Mouse (Mus musculus) liver, postnatal 0 days (tissue): ENCODE measurements around the gene Esrrg. TPM values are rescaled to one million over a fixed set of nuclear protein-coding genes. Genes with fewer than 3 reads are reported as not detected.

Experiments
- ATAC-seq: fragments of 200-750 bp; cut with Nextera tagmentation; 2 replicates; pipeline ENCODE4 v1.8.0; 2017; ENCODE audit warnings: mild to moderate bottlenecking, moderate library complexity
- DNase-seq: peaks from one replicate; pipeline ENCODE4 v3.0.0-alpha.2; 2016
- H3K27ac ChIP-seq: fragments of 300-500 bp; sonication (generic); 2 replicates; pipeline ENCODE4 v1.5.1; 2014; ENCODE audit warnings: antibody characterized with exemption, moderate library complexity, mild to moderate bottlenecking, low read depth
- H3K27me3 ChIP-seq: fragments of 300-500 bp; sonication (generic); 2 replicates; pipeline ENCODE4 v1.6.1; 2014; ENCODE audit warnings: low read length, control low read depth, mixed read lengths; ENCODE audit not compliant: insufficient read depth
- H3K36me3 ChIP-seq: fragments of 300-500 bp; sonication (generic); replicated peaks from 2 replicates; pipeline ENCODE4 v1.6.1; 2014; ENCODE audit warnings: mild to moderate bottlenecking, control low read depth, low read length, moderate library complexity, mixed read lengths; ENCODE audit not compliant: insufficient read depth
- H3K4me1 ChIP-seq: fragments of 300-500 bp; sonication (generic); 2 replicates; pipeline ENCODE4 v1.6.1; 2014; ENCODE audit warnings: antibody characterized with exemption, mild to moderate bottlenecking, control low read depth; ENCODE audit not compliant: insufficient read depth
- H3K4me2 ChIP-seq: fragments of 300-500 bp; sonication (generic); 2 replicates; pipeline ENCODE4 v1.6.1; 2014; ENCODE audit warnings: low read depth, mild to moderate bottlenecking, low read length, moderate library complexity, mixed read lengths
- H3K4me3 ChIP-seq: fragments of 300-500 bp; sonication (generic); 2 replicates; pipeline ENCODE4 v1.5.1; 2014; ENCODE audit warnings: low read depth, low read length
- H3K9ac ChIP-seq: fragments of 300-500 bp; sonication (generic); replicated peaks from 2 replicates; pipeline ENCODE4 v1.6.1; 2014; ENCODE audit warnings: mild to moderate bottlenecking, moderate library complexity
- H3K9me3 ChIP-seq: fragments of 300-500 bp; sonication (generic); 2 replicates; pipeline ENCODE4 v1.6.1; 2016; ENCODE audit warnings: mild to moderate bottlenecking, control low read depth, low read length, mixed read lengths
- CTCF ChIP-seq: sonication (generic); IDR thresholded peaks from 2 replicates; pipeline ENCODE4 v1.5.1; 2016; ENCODE audit warnings: antibody characterized with exemption, low read depth
- EP300 ChIP-seq: IDR thresholded peaks from 2 replicates; pipeline ENCODE4 v1.6.1; 2016; ENCODE audit warnings: antibody characterized with exemption, low read depth, mild to moderate bottlenecking
- WGBS: fragments of 180-500 bp; shearing (Covaris S2); extraction: QIAGEN DNeasy Blood & Tissue Kit; methylation state at CpG from one replicate; pipeline ENCODE4 v1.1.7; 2014; ENCODE audit not compliant: insufficient replicate concordance; 5-methylcytosine and 5-hydroxymethylcytosine counted together
- polyA plus RNA-seq: library from polyadenylated mRNA; unstranded; fragments of >200 nt; fragmentation: Nextera tagmentation; extraction: Ambion mirVana; gene quantifications from 2 replicates; pipeline ENCODE4 v1.2.1, GENCODE M21; 2015

Gene Esrrg
- polyA plus RNA-seq, 1 experiment from 2014 or later, result 0.11 TPM

- TF ChIP-seq EP300 (no peak), CTCF (no peak)
- H3K4me2 ChIP-seq, result no peak overlapping the region
- ATAC-seq (no peak), DNase-seq (no peak)
- no peaks in the 10 kb centered on the region for H3K9me3 ChIP-seq
- no peak overlapping the region for H3K9ac ChIP-seq
- H3K27me3 ChIP-seq, result no peaks in the 10 kb centered on the region
- no peaks in the 10 kb centered on the region for H3K36me3 ChIP-seq
- no peak overlapping the region for H3K4me3 ChIP-seq
- WGBS, result 46% methylated on average over 3 of the region's 3 CpGs
- H3K27ac ChIP-seq, result no peak overlapping the region
- no peaks in the 10 kb centered on the region for H3K4me1 ChIP-seq
These were observed 322.6 kb downstream of the Esrrg start for GRCm38 (mm10) chr1:187931146-187931545.

DNA sequence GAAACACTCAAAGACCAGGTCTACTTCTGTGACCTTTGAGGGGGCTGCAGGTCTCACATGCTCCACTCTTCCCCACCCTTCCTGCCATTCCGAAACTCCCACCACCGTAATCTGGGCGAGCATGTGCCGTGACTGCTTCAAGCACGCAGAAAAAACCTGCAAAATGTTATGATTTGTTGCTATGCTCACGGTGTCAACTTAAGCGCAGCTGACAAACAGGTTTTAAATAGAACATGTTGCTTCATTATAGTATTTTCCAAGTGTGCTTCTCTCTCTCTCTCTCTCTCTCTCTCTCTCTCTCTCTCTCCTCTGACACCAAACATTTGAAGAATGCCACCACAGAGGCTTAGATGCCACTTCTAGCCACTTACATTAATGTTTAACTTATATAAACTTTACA, 330.1 kb downstream of the Esrrg start:
- no peaks in the 10 kb centered on the region for H3K36me3 ChIP-seq
- DNase-seq (no peak), ATAC-seq (no peak)
- H3K4me2 ChIP-seq, result no peak overlapping the region
- H3K27me3 ChIP-seq, result no peaks in the 10 kb centered on the region
- no peak for TF ChIP-seq EP300
- TF ChIP-seq CTCF, result no peak
- no peaks in the 10 kb centered on the region for H3K9me3 ChIP-seq
- no peaks in the 10 kb centered on the region for H3K4me1 ChIP-seq
- H3K4me3 ChIP-seq, result no peak overlapping the region
- H3K9ac ChIP-seq, result no peak overlapping the region
- 77% methylated on average over 7 of the region's 7 CpGs for WGBS
- no peak overlapping the region for H3K27ac ChIP-seq

DNA sequence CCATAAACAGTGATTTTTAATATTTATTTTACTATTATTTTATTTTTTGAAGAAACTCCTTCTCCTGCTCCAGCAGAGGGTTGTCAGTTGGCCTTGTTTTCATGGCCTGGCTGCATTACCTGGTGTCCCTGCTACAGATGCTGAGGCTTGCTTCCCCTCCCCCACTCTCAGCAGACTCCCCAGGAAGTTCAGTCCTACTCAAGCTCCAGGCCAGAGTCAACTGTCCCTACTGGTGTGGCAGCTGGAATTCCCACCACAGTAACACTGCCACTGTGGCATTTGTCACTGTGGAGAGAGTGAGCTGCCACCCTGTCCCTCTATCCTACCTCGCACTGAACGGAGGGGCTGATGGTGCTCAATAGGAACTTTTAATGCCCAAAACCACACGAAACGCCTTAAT, 330.5 kb downstream of the Esrrg start:
- no peaks in the 10 kb centered on the region for H3K4me1 ChIP-seq
- H3K4me2 ChIP-seq, result no peak overlapping the region
- H3K27me3 ChIP-seq, result no peaks in the 10 kb centered on the region
- no peak overlapping the region for H3K27ac ChIP-seq
- 62% methylated on average over 4 of the region's 4 CpGs for WGBS
- H3K9ac ChIP-seq, result no peak overlapping the region
- H3K4me3 ChIP-seq, result no peak overlapping the region
- no peaks in the 10 kb centered on the region for H3K9me3 ChIP-seq
- ATAC-seq (no peak), DNase-seq (no peak)
- H3K36me3 ChIP-seq, result no peaks in the 10 kb centered on the region
- no peak for TF ChIP-seq EP300
- TF ChIP-seq CTCF, result no peak

DNA sequence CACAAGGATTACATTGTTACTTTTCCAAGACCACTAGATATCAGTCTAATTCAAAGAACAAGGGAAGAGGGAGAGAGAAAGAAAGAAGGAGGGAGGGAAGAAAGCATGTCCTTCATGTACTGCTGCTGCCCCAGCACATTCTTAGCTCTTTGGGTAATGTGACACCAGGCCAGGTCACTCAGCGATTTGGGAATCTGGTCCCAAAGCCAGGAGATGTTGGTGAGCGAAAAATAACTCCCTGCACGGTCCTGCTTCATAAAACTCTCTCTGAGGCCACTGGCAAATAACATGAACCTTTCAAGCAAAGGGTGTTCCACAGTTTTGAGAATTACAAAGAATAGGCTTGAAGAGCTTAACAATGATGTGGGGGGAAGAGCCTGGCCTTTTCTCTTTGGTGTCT, 342.9 kb downstream of the Esrrg start:
- H3K4me1 ChIP-seq, result no peaks in the 10 kb centered on the region
- H3K4me2 ChIP-seq, result no peak overlapping the region
- no peak overlapping the region for H3K9ac ChIP-seq
- H3K9me3 ChIP-seq, result no peaks in the 10 kb centered on the region
- no peak overlapping the region for H3K27ac ChIP-seq
- TF ChIP-seq CTCF (no peak), EP300 (no peak)
- DNase-seq (no peak), ATAC-seq (no peak)
- no peaks in the 10 kb centered on the region for H3K27me3 ChIP-seq
- H3K36me3 ChIP-seq, result no peaks in the 10 kb centered on the region
- 62% methylated on average over 3 of the region's 3 CpGs for WGBS
- no peak overlapping the region for H3K4me3 ChIP-seq

- ATAC-seq (no peak), DNase-seq (no peak)
- TF ChIP-seq CTCF (no peak), EP300 (no peak)
- H3K4me3 ChIP-seq, result no peak overlapping the region
- no peaks in the 10 kb centered on the region for H3K4me1 ChIP-seq
- H3K9ac ChIP-seq, result no peak overlapping the region
- 86% methylated on average over 2 of the region's 2 CpGs for WGBS
- H3K36me3 ChIP-seq, result no peaks in the 10 kb centered on the region
- no peak overlapping the region for H3K4me2 ChIP-seq
- H3K27ac ChIP-seq, result no peak overlapping the region
- no peaks in the 10 kb centered on the region for H3K9me3 ChIP-seq
- H3K27me3 ChIP-seq, result no peaks in the 10 kb centered on the region
These were observed 348.1 kb downstream of the Esrrg start for GRCm38 (mm10) chr1:187956702-187957101.

GRCm38 (mm10) chr1:187959192-187959591, 350.6 kb downstream of the Esrrg start:
- Histone ChIP-seq H3K9me3 (no peaks in the 10 kb centered on the region), H3K27ac (no peak overlapping the region), H3K9ac (no peak overlapping the region), H3K4me1 (no peaks in the 10 kb centered on the region), H3K4me3 (no peak overlapping the region), H3K36me3 (no peaks in the 10 kb centered on the region), H3K4me2 (no peak overlapping the region), H3K27me3 (no peaks in the 10 kb centered on the region)
- DNase-seq (no peak), ATAC-seq (no peak)
- 77% methylated on average over 9 of the region's 9 CpGs for WGBS
- no peak for TF ChIP-seq EP300
- TF ChIP-seq CTCF, result no peak

DNA sequence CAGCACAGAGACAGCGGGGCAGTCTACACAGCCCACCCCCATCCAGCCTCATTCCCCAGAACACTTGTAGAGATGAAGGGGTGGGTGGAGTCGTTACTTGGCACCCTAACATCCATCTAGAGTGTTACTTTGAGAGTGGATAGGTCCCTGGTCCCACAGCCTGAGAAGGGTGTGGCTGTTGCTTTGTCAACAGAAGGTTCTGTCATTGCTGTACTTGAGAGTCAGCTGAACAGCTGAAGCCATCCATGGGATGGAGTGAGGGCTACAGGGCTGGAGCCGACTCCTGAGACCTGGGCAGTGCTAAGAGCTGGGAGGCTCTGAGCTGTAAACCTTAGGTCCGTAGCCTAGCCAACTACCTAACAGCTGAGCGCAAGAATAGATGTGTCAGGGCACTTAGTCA, 352.9 kb downstream of the Esrrg start:
- DNase-seq (no peak), ATAC-seq (no peak)
- no peak overlapping the region for H3K9ac ChIP-seq
- H3K27ac ChIP-seq, result no peak overlapping the region
- no peaks in the 10 kb centered on the region for H3K4me1 ChIP-seq
- no peak overlapping the region for H3K4me2 ChIP-seq
- no peaks in the 10 kb centered on the region for H3K9me3 ChIP-seq
- 61% methylated on average over 5 of the region's 5 CpGs for WGBS
- no peaks in the 10 kb centered on the region for H3K36me3 ChIP-seq
- no peak overlapping the region for H3K4me3 ChIP-seq
- TF ChIP-seq EP300 (no peak), CTCF (no peak)
- no peaks in the 10 kb centered on the region for H3K27me3 ChIP-seq
